Mouse (Mus musculus) mouse embryonic stem cell (cell line): ENCODE results near the gene Diaph3.

Experiments used
- in situ Hi-C, 2 experiments: fragments of 300-500 bp; cut with MboI; formaldehyde crosslinking; loops; 1 replicate in 1 of 2; 3 replicates in 1 of 2; pipeline ENCODE4 v1.14.3; 2019 to 2020; ENCODE audit warnings: low sequenced_read_pairs in 2 of 2, low pct_unique_long_range_greater_than_20kb in 1 of 2, mixed read lengths in 1 of 2; ENCODE audit not compliant: unreplicated experiment in 1 of 2

Diaph3 gene

GRCm38 (mm10) chr14:86635052-86635451 is 506.0 kb downstream of the Diaph3 start:
- in situ Hi-C loops: loop anchor here in 1 of 2 experiments (25.0 kb wide), 1 partner anchor 577 kb away; no protein-coding TSS in a partner anchor

- in situ Hi-C loops: loop anchor here in 1 of 2 experiments (25.0 kb wide), 1 partner anchor 579 kb away; no protein-coding TSS in a partner anchor
Measured at GRCm38 (mm10) chr14:86633799-86634198, 507.2 kb downstream of the Diaph3 start.

- in situ Hi-C loops: loop anchor here in 1 of 2 experiments (25.0 kb wide), 1 partner anchor 587 kb away; no protein-coding TSS in a partner anchor
Measured at GRCm38 (mm10) chr14:86624816-86625425, 516.1 kb downstream of the Diaph3 start.

GRCm38 (mm10) chr14:86619637-86620036 is 521.4 kb downstream of the Diaph3 start:
- in situ Hi-C loops: no loop called here
